In the genomic region with DNA sequence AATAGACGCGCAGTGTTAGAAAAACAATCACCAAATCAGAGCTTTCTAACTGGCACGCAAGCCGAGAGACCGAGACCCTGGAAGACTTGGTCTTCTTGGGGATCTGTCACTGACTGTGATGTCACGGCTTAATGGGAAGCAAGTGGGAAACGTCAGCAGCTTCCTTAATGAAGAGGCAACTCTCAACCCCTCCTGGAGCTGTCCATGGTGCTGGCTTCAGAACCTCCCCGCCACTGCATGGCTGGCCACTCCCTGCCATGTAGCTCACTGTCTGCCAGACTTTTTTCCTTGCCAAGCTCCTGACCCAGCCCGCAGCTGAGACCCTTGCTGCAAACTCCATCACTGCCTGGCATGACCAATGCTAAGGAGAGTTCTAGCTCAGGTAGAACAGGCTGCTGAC, we compare ENCODE assay signal across 9 mouse cellular contexts.
DNase-seq lines count a peak whose midpoint lies in the region; ATAC-seq lines count a peak whose summit lies in the region.
"Had no signal": no experiment of that assay in that cellular context is flagged by ENCODE, and none has a peak within 500 bp of the region (broad histone marks: within the 10 kb centered on the region; RNA-seq: fewer than 3 reads in every experiment).

No protein-coding gene starts in this region.

- H3K9ac ChIP-seq in embryonic facial prominence, embryonic 14.5 days (ENCODE audit: low read depth, low read length) = no peak overlapping the region
- H3K9ac ChIP-seq: neural tube, embryonic 13.5 days had no signal

- intact Hi-C loops in gastrocnemius, postnatal 14 days (cut with DNase I; ENCODE audit: low total_unique reads) = no loop called here

- 27% methylated on average over 7 of the region's 9 CpGs for WGBS in embryonic facial prominence, embryonic 14.5 days

- H3K4me1 ChIP-seq in embryonic facial prominence, embryonic 14.5 days (ENCODE audit: control insufficient read depth, insufficient read depth, low read length) = no peaks in the 10 kb centered on the region

- H3K36me3 ChIP-seq in embryonic facial prominence, embryonic 14.5 days (ENCODE audit: control insufficient read depth, insufficient read depth, low read length) = no peaks in the 10 kb centered on the region
- H3K36me3 ChIP-seq: neural tube, embryonic 13.5 days had no signal

- ATAC-seq in embryonic facial prominence, embryonic 14.5 days (ENCODE audit: low read depth) = no peak

- no peak overlapping the region for H3K4me2 ChIP-seq in embryonic facial prominence, embryonic 14.5 days (ENCODE audit: low read depth, low read length)
- H3K4me2 ChIP-seq: neural tube, embryonic 13.5 days had no signal

- no peak overlapping the region for H3K27ac ChIP-seq in embryonic facial prominence, embryonic 14.5 days (replicated peaks; ENCODE audit: low read depth, low read length)
- H3K27ac ChIP-seq: neural tube, embryonic 13.5 days had no signal

- no peaks in the 10 kb centered on the region for H3K27me3 ChIP-seq in embryonic facial prominence, embryonic 14.5 days (replicated peaks; ENCODE audit: control insufficient read depth, insufficient read depth, low read length)
- H3K27me3 ChIP-seq: neural tube, embryonic 13.5 days had no signal

- H3K4me3 ChIP-seq in embryonic facial prominence, embryonic 14.5 days (ENCODE audit: low read depth, low read length) = no peak overlapping the region
- H3K4me3 ChIP-seq: neural tube, embryonic 13.5 days had no signal

- peak; percentile 51 for DNase-seq in gastrocnemius, postnatal 14 days
- DNase-seq in gastrocnemius, postnatal 25 days = no peak
- DNase-seq in ovary, postnatal 10 days (ENCODE audit: low spot score) = peak; percentile 22
- no peak for DNase-seq in ovary, adult 18-20 months (ENCODE audit: low spot score)
- peak; percentile 79 for DNase-seq in embryonic facial prominence, embryonic 14.5 days (ENCODE audit: low spot score)
- DNase-seq in ovary, postnatal 36 days (ENCODE audit: low spot score) = peak; percentile 57
- DNase-seq in layer of hippocampus, adult 8-10 months (ENCODE audit: low spot score in 2 of 2) = no peak
- no peak for DNase-seq in cerebellum, postnatal 36 days

- no peaks in the 10 kb centered on the region for H3K9me3 ChIP-seq in embryonic facial prominence, embryonic 14.5 days (ENCODE audit: control insufficient read depth, low read length)
- H3K9me3 ChIP-seq: neural tube, embryonic 13.5 days had no signal

Comparison
In these comparisons a context has a peak if more than half of its experiments do, and no peak if none do; other contexts are left out.
1. DNase-seq: peak in gastrocnemius, postnatal 14 days (single experiment), ovary, postnatal 10 days (single experiment), embryonic facial prominence, embryonic 14.5 days (single experiment) and ovary, postnatal 36 days (single experiment); none in gastrocnemius, postnatal 25 days (single experiment), ovary, adult 18-20 months (single experiment), layer of hippocampus, adult 8-10 months (0 of 2) and cerebellum, postnatal 36 days (0 of 2).